Mouse (Mus musculus): ENCODE data around the gene Tbcd. TPM values are rescaled to one million over a fixed set of nuclear protein-coding genes. Genes with fewer than 3 reads are reported as not detected.

Tbcd gene
- total and polyA plus RNA-seq, 3 experiments = 62.1 to 86.7 (median 70.4) TPM

- dilution Hi-C loops (cut with MboI; ENCODE audit: extremely low pct_ligation_motif_present, extremely low pct_unique_long_range_greater_than_20kb, low sequenced_read_pairs) (no loop called here), in situ Hi-C loops (cut with MboI; ENCODE audit: low pct_ligation_motif_present, low pct_unique_long_range_greater_than_20kb, low sequenced_read_pairs) (no loop called here)
- Histone ChIP-seq H3K27me3 (replicated peaks) (no peaks in the 10 kb centered on the region), H3K36me3 (replicated peaks in 1 of 2; ENCODE audit: control insufficient read depth in 1 of 2, insufficient read depth in 1 of 2, low read length in 1 of 2) (peaks cover 50 to 85% of the 10 kb centered on the region in 2 experiments), H3K4me3 (replicated peaks in 1 of 3; ENCODE audit: low read depth in 2 of 3, low read length in 2 of 3, poor library complexity in 1 of 3) (no peak overlapping the region), H3K4me2 (ENCODE audit: insufficient read depth, low read depth, poor library complexity, severe bottlenecking) (no peak overlapping the region), H3K9me3 (replicated peaks; ENCODE audit: low read length) (peaks cover 4% of the 10 kb centered on the region), H3K4me1 (ENCODE audit: control insufficient read depth in 1 of 2, insufficient read depth in 2 of 2) (peaks cover 4 to 13% of the 10 kb centered on the region in 2 experiments), H3K27ac (ENCODE audit: insufficient read depth, low read depth) (no peak overlapping the region), H3K9ac (ENCODE audit: insufficient read depth, low read depth) (no peak overlapping the region), H3K79me2 (replicated peaks; ENCODE audit: control insufficient read depth, extremely low read depth, insufficient read depth, poor library complexity, severe bottlenecking) (peaks cover 6% of the 10 kb centered on the region; the same call in 1 of the 2 replicates)
- DNase-seq (ENCODE audit: extremely low read depth) = no peak
- peak in 1 of 2 experiments; percentile 24; a peak in 1 of 4 replicates for TF ChIP-seq CTCF (conservative IDR thresholded peaks at IDR 0.05 in 1 of 2, IDR thresholded peaks at IDR 0.05 in 1 of 2; ENCODE audit: low read depth in 2 of 2, low read length in 2 of 2)
- no peak for TF ChIP-seq EP300 (IDR thresholded peaks at IDR 0.05; ENCODE audit: low read length)
- 0 out of 2 replicates have a peak, but pooled peaks have one; percentile 63 for TF ChIP-seq MAFK (IDR thresholded peaks at IDR 0.05; ENCODE audit: insufficient replicate concordance, low read length)
Observed at GRCm38 (mm10) chr11:121457874-121458273, 6.1 kb downstream of the Tbcd start.

DNA sequence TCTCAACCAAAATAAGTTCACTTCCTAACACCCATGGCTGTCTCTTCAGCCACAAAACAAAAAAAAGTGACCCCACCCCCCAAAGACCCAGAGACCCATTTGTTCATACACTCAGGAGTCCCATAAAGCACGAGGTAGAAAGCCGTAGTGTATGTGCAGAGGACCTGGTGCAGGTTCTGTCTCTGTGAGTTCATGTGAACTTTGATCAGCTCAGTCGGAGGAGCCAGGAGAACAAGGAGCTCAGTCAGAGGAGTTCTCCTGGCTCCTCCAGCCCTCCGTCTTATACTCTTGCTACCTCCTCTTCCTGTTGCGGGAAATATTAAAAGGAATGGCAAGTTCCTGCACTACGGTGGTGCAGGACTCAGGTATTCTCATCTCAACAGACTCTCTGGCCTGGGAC lies 15.7 kb downstream of the Tbcd start:
- no peaks in the 10 kb centered on the region for H3K79me2 ChIP-seq (replicated peaks; ENCODE audit: control insufficient read depth, extremely low read depth, insufficient read depth, poor library complexity, severe bottlenecking)
- no peak overlapping the region for H3K4me3 ChIP-seq (replicated peaks in 1 of 3; ENCODE audit: low read depth in 2 of 3, low read length in 2 of 3, poor library complexity in 1 of 3)
- in situ Hi-C loops (cut with MboI; ENCODE audit: low pct_ligation_motif_present, low pct_unique_long_range_greater_than_20kb, low sequenced_read_pairs) = no loop called here
- no peak overlapping the region for H3K9ac ChIP-seq (ENCODE audit: insufficient read depth, low read depth)
- H3K4me2 ChIP-seq (ENCODE audit: insufficient read depth, low read depth, poor library complexity, severe bottlenecking) = no peak overlapping the region
- H3K4me1 ChIP-seq (ENCODE audit: control insufficient read depth in 1 of 2, insufficient read depth in 2 of 2) = no peaks in the 10 kb centered on the region
- DNase-seq (ENCODE audit: extremely low read depth) = no peak
- no peak overlapping the region for H3K27ac ChIP-seq (ENCODE audit: insufficient read depth, low read depth)
- H3K36me3 ChIP-seq (replicated peaks in 1 of 2; ENCODE audit: control insufficient read depth in 1 of 2, insufficient read depth in 1 of 2, low read length in 1 of 2) = peaks cover 21 to 79% of the 10 kb centered on the region in 2 experiments
- TF ChIP-seq RAD21 (IDR thresholded peaks at IDR 0.05; ENCODE audit: low read depth, low read length) (no peak), ZC3H11A (IDR thresholded peaks at IDR 0.05; ENCODE audit: low read depth, low read length) (no peak), MYC (IDR thresholded peaks at IDR 0.05; ENCODE audit: low read depth, low read length) (no peak), E2F4 (IDR thresholded peaks at IDR 0.05; ENCODE audit: insufficient replicate concordance, low read depth, low read length) (no peak), ZKSCAN1 (IDR thresholded peaks at IDR 0.05; ENCODE audit: borderline replicate concordance, low read depth, low read length) (no peak)
- H3K27me3 ChIP-seq (replicated peaks) = no peaks in the 10 kb centered on the region
- dilution Hi-C loops (cut with MboI; ENCODE audit: extremely low pct_ligation_motif_present, extremely low pct_unique_long_range_greater_than_20kb, low sequenced_read_pairs) = no loop called here
- H3K9me3 ChIP-seq (replicated peaks; ENCODE audit: low read length) = no peaks in the 10 kb centered on the region

GRCm38 (mm10) chr11:121474831-121475230 lies 23.1 kb downstream of the Tbcd start:
- Histone ChIP-seq H3K27ac (ENCODE audit: insufficient read depth, low read depth) (no peak overlapping the region), H3K36me3 (replicated peaks in 1 of 2; ENCODE audit: control insufficient read depth in 1 of 2, insufficient read depth in 1 of 2, low read length in 1 of 2) (peaks cover 32 to 84% of the 10 kb centered on the region in 2 experiments), H3K4me2 (ENCODE audit: insufficient read depth, low read depth, poor library complexity, severe bottlenecking) (no peak overlapping the region), H3K79me2 (replicated peaks; ENCODE audit: control insufficient read depth, extremely low read depth, insufficient read depth, poor library complexity, severe bottlenecking) (no peaks in the 10 kb centered on the region), H3K27me3 (replicated peaks) (no peaks in the 10 kb centered on the region), H3K4me3 (replicated peaks in 1 of 3; ENCODE audit: low read depth in 2 of 3, low read length in 2 of 3, poor library complexity in 1 of 3) (no peak overlapping the region), H3K9ac (ENCODE audit: insufficient read depth, low read depth) (no peak overlapping the region), H3K9me3 (replicated peaks; ENCODE audit: low read length) (no peaks in the 10 kb centered on the region), H3K4me1 (ENCODE audit: control insufficient read depth in 1 of 2, insufficient read depth in 2 of 2) (peaks cover 0 to 11% of the 10 kb centered on the region in 2 experiments; a peak in 2 of 4 replicates)
- dilution Hi-C loops (cut with MboI; ENCODE audit: extremely low pct_ligation_motif_present, extremely low pct_unique_long_range_greater_than_20kb, low sequenced_read_pairs) = no loop called here
- DNase-seq (ENCODE audit: extremely low read depth) = no peak
- in situ Hi-C loops (cut with MboI; ENCODE audit: low pct_ligation_motif_present, low pct_unique_long_range_greater_than_20kb, low sequenced_read_pairs) = loop anchor here (5.0 to 10.0 kb wide), 2 partner anchors 160 to 332 kb away; no protein-coding TSS in a partner anchor
- TF ChIP-seq ZC3H11A (IDR thresholded peaks at IDR 0.05; ENCODE audit: low read depth, low read length) = no peak
- TF ChIP-seq UBTF (IDR thresholded peaks at IDR 0.05; ENCODE audit: low read depth, low read length) = no peak
- no peak for TF ChIP-seq JUN (IDR thresholded peaks at IDR 0.05; ENCODE audit: insufficient read depth, low read depth, low read length)
- TF ChIP-seq CHD1 (IDR thresholded peaks at IDR 0.05; ENCODE audit: low read depth, low read length) = no peak
- no peak for TF ChIP-seq MAX (IDR thresholded peaks at IDR 0.05; ENCODE audit: low read length)
- no peak for TF ChIP-seq ELF1 (IDR thresholded peaks at IDR 0.05; ENCODE audit: low read depth, low read length)
- TF ChIP-seq MAZ (IDR thresholded peaks at IDR 0.05; ENCODE audit: low read depth, low read length) = no peak
- TF ChIP-seq MAFK (IDR thresholded peaks at IDR 0.05; ENCODE audit: insufficient replicate concordance, low read length) = no peak
- TF ChIP-seq ETS1 (conservative IDR thresholded peaks at IDR 0.05; ENCODE audit: low read depth, low read length) = no peak
- no peak for TF ChIP-seq RAD21 (IDR thresholded peaks at IDR 0.05; ENCODE audit: low read depth, low read length)
- no peak for TF ChIP-seq ZNF384 (IDR thresholded peaks at IDR 0.05; ENCODE audit: low read depth, low read length)
- no peak for TF ChIP-seq POLR2AphosphoS2 (IDR thresholded peaks at IDR 0.05; ENCODE audit: low read depth, low read length)
- no peak for TF ChIP-seq ZMIZ1 (IDR thresholded peaks at IDR 0.05; ENCODE audit: low read depth, low read length)

All from CH12.LX (cell line).